Mouse (Mus musculus) heart, postnatal 0 days (tissue): ENCODE results near the gene Spsb2.

Experiments used
- CTCF ChIP-seq: IDR thresholded peaks from 2 replicates; pipeline ENCODE4 v1.5.1; 2016; ENCODE audit warnings: antibody characterized with exemption, control low read depth, low read depth
- EP300 ChIP-seq: IDR thresholded peaks from 2 replicates; pipeline ENCODE4 v1.6.1; 2016; ENCODE audit warnings: antibody characterized with exemption, low read depth

GRCm38 (mm10) chr6:124786756-124787420 lies 21.6 kb upstream of the Spsb2 start:
- TF ChIP-seq EP300 (no peak), CTCF (no peak)
